Mouse (Mus musculus) CH12.LX (cell line): Measurements from ENCODE around the gene Dhrs1.

Experiments
- CTCF ChIP-seq, 2 experiments: IDR thresholded peaks in 1 of 2; conservative IDR thresholded peaks in 1 of 2; 2 replicates each; pipeline ENCODE4 v1.5.1; 2011 to 2012; ENCODE audit warnings: low read depth in 2 of 2, low read length in 2 of 2, improper control_type of control experiment in 1 of 2, inconsistent platforms in 1 of 2, mild to moderate bottlenecking in 1 of 2, moderate library complexity in 1 of 2
- ELF1 ChIP-seq: IDR thresholded peaks from 2 replicates; pipeline ENCODE4 v1.6.1; 2014; ENCODE audit warnings: low read depth, mild to moderate bottlenecking, inconsistent platforms, low read length, improper control_type of control experiment
- EP300 ChIP-seq: IDR thresholded peaks from 2 replicates; pipeline ENCODE4 v1.6.1; 2011; ENCODE audit warnings: low read length, improper control_type of control experiment
- ZKSCAN1 ChIP-seq: IDR thresholded peaks from 2 replicates; pipeline ENCODE4 v1.6.1; 2012; ENCODE audit warnings: low read depth, inconsistent platforms, low read length, improper control_type of control experiment, borderline replicate concordance

DNA sequence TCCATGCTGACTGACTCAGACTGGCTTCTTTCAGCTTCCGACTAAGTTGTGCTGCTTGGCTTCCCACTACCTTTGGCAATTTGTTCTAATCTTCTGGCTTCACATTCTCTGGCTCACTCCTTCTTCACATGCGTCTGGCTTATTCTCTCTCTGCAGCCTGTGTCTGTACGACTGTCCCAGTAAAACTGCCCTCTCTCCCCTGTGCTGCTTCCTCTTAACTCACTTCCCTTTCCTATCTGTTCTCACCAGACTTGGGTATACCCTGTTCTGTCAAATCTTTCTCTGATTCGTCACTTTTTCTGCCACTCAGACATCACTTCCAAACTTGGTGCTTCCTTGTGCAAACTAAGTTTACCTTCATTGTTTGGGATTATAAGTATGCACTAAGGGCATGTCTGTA lies 48.3 kb downstream of the Dhrs1 start:
- no peak for TF ChIP-seq EP300
- TF ChIP-seq ZKSCAN1: no peak
- TF ChIP-seq CTCF (conservative IDR thresholded peaks at IDR 0.05 in 1 of 2, IDR thresholded peaks at IDR 0.05 in 1 of 2; ENCODE audit: low read depth in 2 of 2, low read length in 2 of 2): no peak
- TF ChIP-seq ELF1: no peak
